Comparison of ENCODE assay signal across 22 mouse cellular contexts in the genomic region with DNA sequence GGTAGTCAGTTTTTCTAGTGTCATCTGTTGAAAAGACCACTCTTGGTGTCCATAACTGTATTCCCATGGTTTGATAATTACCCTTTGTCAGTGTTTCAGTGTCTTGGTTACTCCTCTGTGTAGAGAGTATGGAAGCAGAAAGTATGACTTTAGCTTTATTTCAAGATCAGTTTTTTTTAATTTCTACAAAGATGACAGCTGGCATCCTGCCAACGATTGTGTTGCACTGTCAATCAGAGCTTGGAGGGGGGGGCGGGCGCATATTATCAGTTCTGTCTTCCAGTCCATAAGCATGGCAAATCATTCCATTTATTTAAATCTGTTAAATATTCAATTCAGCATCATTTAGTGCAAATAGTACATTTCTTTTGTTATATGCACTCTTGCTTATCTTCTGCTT. TPM values are rescaled to one million over a fixed set of nuclear protein-coding genes. Genes with fewer than 3 reads are reported as not detected.
DNase-seq lines count a peak whose midpoint lies in the region; ATAC-seq and TF ChIP-seq lines count a peak whose summit lies in the region.
"Had no signal": no experiment of that assay in that cellular context is flagged by ENCODE, and none has a peak within 500 bp of the region (broad histone marks: within the 10 kb centered on the region; RNA-seq: fewer than 3 reads in every experiment).

No protein-coding gene starts in this region.

- no peak overlapping the region for H3K4me2 ChIP-seq in forebrain, embryonic 14.5 days (ENCODE audit: low read length)
- H3K4me2 ChIP-seq in forebrain, embryonic 12.5 days = no peak overlapping the region
- H3K4me2 ChIP-seq: embryonic facial prominence, embryonic 15.5 days; hindbrain, embryonic 13.5 days; intestine, embryonic 15.5 days had no signal

- no peaks in the 10 kb centered on the region for H3K36me3 ChIP-seq in forebrain, embryonic 14.5 days (ENCODE audit: control insufficient read depth, insufficient read depth, low read length)
- H3K36me3 ChIP-seq in forebrain, embryonic 12.5 days (replicated peaks) = no peaks in the 10 kb centered on the region
- H3K36me3 ChIP-seq: embryonic facial prominence, embryonic 15.5 days; heart, embryonic 10.5 days; hindbrain, embryonic 13.5 days; intestine, embryonic 15.5 days had no signal

- intact Hi-C loops in heart, postnatal 25 days (cut with DNase I) = no loop called here
- intact Hi-C loops in gastrocnemius, postnatal 14 days (cut with DNase I; ENCODE audit: low total_unique reads) = no loop called here

- WGBS in forebrain, embryonic 14.5 days = 82% methylated on average over 3 of the region's 3 CpGs
- WGBS in forebrain, embryonic 12.5 days = 86% methylated on average over 3 of the region's 3 CpGs

- H3K9ac ChIP-seq in forebrain, embryonic 14.5 days (ENCODE audit: low read length) = no peak overlapping the region
- H3K9ac ChIP-seq in forebrain, embryonic 12.5 days = no peak overlapping the region
- H3K9ac ChIP-seq: embryonic facial prominence, embryonic 15.5 days; hindbrain, embryonic 13.5 days; intestine, embryonic 15.5 days had no signal

- no peak for TF ChIP-seq POLR2A in brain, embryonic 14.5 days (IDR thresholded peaks at IDR 0.05; ENCODE audit: borderline replicate concordance, extremely low read depth, insufficient read depth, insufficient read length, poor library complexity, severe bottlenecking)

- H3K27me3 ChIP-seq in forebrain, embryonic 14.5 days (replicated peaks; ENCODE audit: control insufficient read depth, insufficient read depth, low read length) = no peaks in the 10 kb centered on the region
- no peaks in the 10 kb centered on the region for H3K27me3 ChIP-seq in forebrain, embryonic 12.5 days
- H3K27me3 ChIP-seq: embryonic facial prominence, embryonic 15.5 days; hindbrain, embryonic 13.5 days; intestine, embryonic 15.5 days had no signal

- DNase-seq in forebrain, embryonic 14.5 days (ENCODE audit: low spot score) = peak; percentile 35
- peak; percentile 7 for DNase-seq in heart, adult 11 months
- DNase-seq in heart, postnatal 25 days (ENCODE audit: low spot score) = no peak
- peak; percentile 29 for DNase-seq in thymus, postnatal 0 days (ENCODE audit: low spot score)
- no peak for DNase-seq in thymus, postnatal 36 days
- DNase-seq in brain, embryonic 14.5 days (ENCODE audit: low read depth) = peak; percentile 36
- DNase-seq in gastrocnemius, postnatal 14 days = no peak
- DNase-seq: adrenal gland, adult 8-10 months; adrenal gland, postnatal 36 days; cerebellum, adult 11 months; cerebellum, adult 8-10 months; embryo, embryonic 11 days; gastrocnemius, adult 2 months; gastrocnemius, postnatal 36 days; heart, adult 18-20 months; heart, postnatal 10 days had no signal

- no peak for TF ChIP-seq CTCF in brain, embryonic 14.5 days (IDR thresholded peaks at IDR 0.05; ENCODE audit: borderline replicate concordance, extremely low read depth, insufficient read depth, insufficient read length)

- H3K9me3 ChIP-seq in forebrain, embryonic 14.5 days (replicated peaks; ENCODE audit: control insufficient read depth, low read length) = no peaks in the 10 kb centered on the region
- H3K9me3 ChIP-seq in forebrain, embryonic 12.5 days = no peaks in the 10 kb centered on the region
- H3K9me3 ChIP-seq: embryonic facial prominence, embryonic 15.5 days; heart, embryonic 10.5 days; hindbrain, embryonic 13.5 days; intestine, embryonic 15.5 days had no signal

- H3K4me3 ChIP-seq in forebrain, embryonic 14.5 days (ENCODE audit: low read depth, low read length) = no peak overlapping the region
- H3K4me3 ChIP-seq in forebrain, embryonic 12.5 days (replicated peaks) = no peak overlapping the region
- H3K4me3 ChIP-seq: embryonic facial prominence, embryonic 15.5 days; erythroblast, embryonic 14.5 days; gastrocnemius, adult 2 months; heart, embryonic 10.5 days; hindbrain, embryonic 13.5 days; intestine, embryonic 15.5 days had no signal

- H3K27ac ChIP-seq in forebrain, embryonic 14.5 days (ENCODE audit: low read depth, low read length) = no peak overlapping the region
- H3K27ac ChIP-seq in forebrain, embryonic 12.5 days = no peak overlapping the region
- H3K27ac ChIP-seq: embryonic facial prominence, embryonic 15.5 days; gastrocnemius, adult 2 months; heart, embryonic 10.5 days; hindbrain, embryonic 13.5 days; intestine, embryonic 15.5 days had no signal

- no peak for ATAC-seq in forebrain, embryonic 14.5 days
- ATAC-seq in forebrain, embryonic 12.5 days (ENCODE audit: low FRiP score) = no peak
- ATAC-seq: intestine, embryonic 15.5 days had no signal

- H3K4me1 ChIP-seq in forebrain, embryonic 14.5 days (ENCODE audit: control insufficient read depth, insufficient read depth, low read length) = no peaks in the 10 kb centered on the region
- peaks cover 4% of the 10 kb centered on the region for H3K4me1 ChIP-seq in forebrain, embryonic 12.5 days
- H3K4me1 ChIP-seq: embryonic facial prominence, embryonic 15.5 days had no signal

RNA-seq across cellular contexts. Expression of a gene that starts 30.7 kb away (rescaled TPM):
- 126 and 140 TPM in 2 replicates for polyA plus RNA-seq in forebrain, embryonic 14.5 days (2014; fragmentation: Nextera tagmentation; extraction: Ambion mirVana)
- polyA plus RNA-seq in forebrain, embryonic 12.5 days (2016; fragmentation: Nextera tagmentation; extraction: Ambion mirVana) = 195 and 207 TPM in 2 replicates
- total RNA-seq in heart, postnatal 25 days (2021) = 10 to 100 TPM; 62.4 to 67.5 TPM
- polyA plus RNA-seq in thymus, postnatal 0 days (2015; fragmentation: Nextera tagmentation; extraction: Ambion mirVana) = 69.1 and 93.3 TPM in 2 replicates
- polyA plus RNA-seq in brain, embryonic 14.5 days (2012; rRNA removed) = 111 and 136 TPM in 2 replicates
- total RNA-seq in gastrocnemius, postnatal 14 days (2021) = 10 to 100 TPM; 38.9 to 50.6 TPM

Comparison
In these comparisons a context has a peak if more than half of its experiments do, and no peak if none do; other contexts are left out.
1. DNase-seq: peak in forebrain, embryonic 14.5 days (single experiment), heart, adult 11 months (single experiment), thymus, postnatal 0 days (single experiment) and brain, embryonic 14.5 days (single experiment); none in heart, postnatal 25 days (single experiment), thymus, postnatal 36 days (0 of 2) and gastrocnemius, postnatal 14 days (single experiment).